Mouse (Mus musculus) yolk sac, embryonic 10.5 days (tissue): ENCODE data around the gene Nde1.
"Not testable (repeated sequence)": the region's sequence is repeated elsewhere in the genome, so short reads cannot be mapped to it uniquely, and the experiment has no call there.

Source experiments
- DNase-seq: peaks from one replicate; pipeline ENCODE4 v3.0.0-alpha.2; 2017; ENCODE audit warnings: low spot score

The Nde1 gene

GRCm38 (mm10) chr16:14162988-14163416 lies at the start of gene Nde1, which contains the start of gene Marf1:
Nde1 (plus strand) TSS chr16:14163275.
Marf1 (minus strand) TSS chr16:14163351.
- DNase-seq = peak; percentile 94

- no peak for DNase-seq
Observed at GRCm38 (mm10) chr16:14117299-14117698, 45.8 kb upstream of the Nde1 start.

- DNase-seq = no peak
Observed at GRCm38 (mm10) chr16:14120941-14121340, 42.1 kb upstream of the Nde1 start.

GRCm38 (mm10) chr16:14121563-14121962 lies 41.5 kb upstream of the Nde1 start:
- DNase-seq = no peak

- DNase-seq = no peak
Observed at GRCm38 (mm10) chr16:14122586-14122985, 40.5 kb upstream of the Nde1 start.

- no peak for DNase-seq
Observed at GRCm38 (mm10) chr16:14123901-14124300, 39.2 kb upstream of the Nde1 start.

- no peak for DNase-seq
Observed at GRCm38 (mm10) chr16:14124709-14125108, 38.4 kb upstream of the Nde1 start.

- no peak for DNase-seq
Observed at GRCm38 (mm10) chr16:14125253-14125652, 37.8 kb upstream of the Nde1 start.

- no peak for DNase-seq
Observed at GRCm38 (mm10) chr16:14128977-14129376, 34.1 kb upstream of the Nde1 start.

- no peak for DNase-seq
Observed at GRCm38 (mm10) chr16:14130796-14131195, 32.3 kb upstream of the Nde1 start.

- no peak for DNase-seq
Observed at GRCm38 (mm10) chr16:14131376-14131775, 31.7 kb upstream of the Nde1 start.

- DNase-seq = no peak
Observed at GRCm38 (mm10) chr16:14131838-14132237, 31.2 kb upstream of the Nde1 start.

- no peak for DNase-seq
Observed at GRCm38 (mm10) chr16:14135014-14135413, 28.1 kb upstream of the Nde1 start.

GRCm38 (mm10) chr16:14137976-14138561 lies 25.0 kb upstream of the Nde1 start:
- no peak for DNase-seq

GRCm38 (mm10) chr16:14139106-14139505 lies 24.0 kb upstream of the Nde1 start:
- DNase-seq = no peak

GRCm38 (mm10) chr16:14143298-14143697 lies 19.8 kb upstream of the Nde1 start:
- no peak for DNase-seq

- DNase-seq = no peak
Observed at GRCm38 (mm10) chr16:14147712-14148111, 15.4 kb upstream of the Nde1 start.

GRCm38 (mm10) chr16:14151718-14152117 lies 11.4 kb upstream of the Nde1 start:
- no peak for DNase-seq

GRCm38 (mm10) chr16:14155638-14156037 lies 7.4 kb upstream of the Nde1 start:
- not testable (repeated sequence) for DNase-seq

- no peak for DNase-seq
Observed at GRCm38 (mm10) chr16:14156312-14156711, 6.8 kb upstream of the Nde1 start.

- DNase-seq = no peak
Observed at GRCm38 (mm10) chr16:14158536-14158935, 4.5 kb upstream of the Nde1 start.

GRCm38 (mm10) chr16:14158936-14159745 lies 3.9 kb upstream of the Nde1 start:
- DNase-seq = peak; percentile 100

- DNase-seq = no peak
Observed at GRCm38 (mm10) chr16:14159746-14160131, 3.3 kb upstream of the Nde1 start.

- no peak for DNase-seq
Observed at GRCm38 (mm10) chr16:14160941-14161340, 2.1 kb upstream of the Nde1 start.
